Comparison of ENCODE assay signal across 12 mouse cellular contexts in the genomic region with DNA sequence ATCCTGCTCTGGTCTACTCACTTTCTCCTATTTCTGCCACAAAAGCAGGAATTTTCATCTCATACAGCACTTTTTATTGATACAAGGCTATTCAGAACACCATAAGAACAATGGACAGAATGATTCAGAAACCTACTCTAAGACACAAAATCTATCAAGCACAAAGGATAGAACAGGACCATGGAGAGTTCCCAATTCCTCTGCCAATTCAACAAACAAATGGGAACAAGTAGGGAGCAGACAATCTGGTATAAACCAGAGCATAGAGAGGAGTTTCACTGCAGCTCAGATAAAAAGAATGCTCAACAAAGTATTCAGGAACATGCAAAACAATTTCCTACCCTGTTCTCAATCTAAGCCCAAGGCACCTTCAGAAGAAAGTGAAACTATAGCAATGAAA.
DNase-seq lines count a peak whose midpoint lies in the region; ATAC-seq and TF ChIP-seq lines count a peak whose summit lies in the region.
"Had no signal": no experiment of that assay in that cellular context is flagged by ENCODE, and none has a peak within 500 bp of the region (broad histone marks: within the 10 kb centered on the region; RNA-seq: fewer than 3 reads in every experiment).

No protein-coding gene starts in this region.

- no peaks in the 10 kb centered on the region for H3K36me3 ChIP-seq in kidney, postnatal 0 days (ENCODE audit: insufficient read depth, low read length)
- H3K36me3 ChIP-seq in ES-E14 (ENCODE audit: control insufficient read depth, insufficient read depth, low read length, poor library complexity, severe bottlenecking) = no peaks in the 10 kb centered on the region
- H3K36me3 ChIP-seq in embryonic facial prominence, embryonic 14.5 days (ENCODE audit: control insufficient read depth, insufficient read depth, low read length) = no peaks in the 10 kb centered on the region
- H3K36me3 ChIP-seq: hindbrain, embryonic 12.5 days; limb, embryonic 13.5 days; stomach, embryonic 15.5 days had no signal

- H3K9me3 ChIP-seq in kidney, postnatal 0 days (replicated peaks; ENCODE audit: low read length) = no peaks in the 10 kb centered on the region
- no peaks in the 10 kb centered on the region for H3K9me3 ChIP-seq in ES-E14 (ENCODE audit: control insufficient read depth, insufficient read depth, low read depth, low read length)
- no peaks in the 10 kb centered on the region for H3K9me3 ChIP-seq in embryonic facial prominence, embryonic 14.5 days (ENCODE audit: control insufficient read depth, low read length)
- H3K9me3 ChIP-seq: hindbrain, embryonic 12.5 days; limb, embryonic 13.5 days; megakaryocyte, embryonic 14.5 days; stomach, embryonic 15.5 days had no signal

- H3K4me2 ChIP-seq in kidney, postnatal 0 days (ENCODE audit: low read length) = no peak overlapping the region
- no peak overlapping the region for H3K4me2 ChIP-seq in embryonic facial prominence, embryonic 14.5 days (ENCODE audit: low read depth, low read length)
- H3K4me2 ChIP-seq: hindbrain, embryonic 12.5 days; limb, embryonic 13.5 days; stomach, embryonic 15.5 days had no signal

- no peaks in the 10 kb centered on the region for H3K27me3 ChIP-seq in kidney, postnatal 0 days (ENCODE audit: insufficient read depth, low read length)
- no peaks in the 10 kb centered on the region for H3K27me3 ChIP-seq in embryonic facial prominence, embryonic 14.5 days (replicated peaks; ENCODE audit: control insufficient read depth, insufficient read depth, low read length)
- H3K27me3 ChIP-seq: hindbrain, embryonic 12.5 days; limb, embryonic 13.5 days; megakaryocyte, embryonic 14.5 days; stomach, embryonic 15.5 days had no signal

- H3K4me3 ChIP-seq in kidney, postnatal 0 days (replicated peaks; ENCODE audit: low read depth, low read length) = no peak overlapping the region
- no peak overlapping the region for H3K4me3 ChIP-seq in ES-E14 (ENCODE audit: insufficient read depth in 1 of 2, low read depth in 1 of 2, low read length in 2 of 2, poor library complexity in 1 of 2, severe bottlenecking in 1 of 2)
- no peak overlapping the region for H3K4me3 ChIP-seq in embryonic facial prominence, embryonic 14.5 days (ENCODE audit: low read depth, low read length)
- H3K4me3 ChIP-seq: hindbrain, embryonic 12.5 days; limb, embryonic 13.5 days; megakaryocyte, embryonic 14.5 days; stomach, embryonic 15.5 days had no signal

- DNase-seq in kidney, postnatal 0 days (ENCODE audit: low spot score) = peak; percentile 64
- no peak for DNase-seq in kidney, postnatal 4 days
- DNase-seq in 3T3-L1 (ENCODE audit: low read depth, low spot score) (peak; percentile 72), ES-E14 (ENCODE audit: low read depth, low spot score) (peak; percentile 59)
- DNase-seq in embryonic facial prominence, embryonic 14.5 days (ENCODE audit: low spot score) = peak; percentile 56
- DNase-seq in gastrocnemius, adult 8-10 months (ENCODE audit: low spot score in 2 of 2) = no peak
- DNase-seq: cerebellum, postnatal 10 days had no signal

- H3K27ac ChIP-seq in kidney, postnatal 0 days = no peak overlapping the region
- H3K27ac ChIP-seq in ES-E14 (ENCODE audit: insufficient read depth, low read depth, low read length, poor library complexity, severe bottlenecking) = no peak overlapping the region
- no peak overlapping the region for H3K27ac ChIP-seq in embryonic facial prominence, embryonic 14.5 days (replicated peaks; ENCODE audit: low read depth, low read length)
- H3K27ac ChIP-seq: hindbrain, embryonic 12.5 days; limb, embryonic 13.5 days; stomach, embryonic 15.5 days had no signal

- no peak for ATAC-seq in kidney, postnatal 0 days (replicated peaks; ENCODE audit: low FRiP score, low read depth)
- no peak for ATAC-seq in embryonic facial prominence, embryonic 14.5 days (ENCODE audit: low read depth)
- ATAC-seq in megakaryocyte, adult 5-6 weeks (ENCODE audit: poor library complexity, severe bottlenecking) = no peak

- no peak overlapping the region for H3K9ac ChIP-seq in kidney, postnatal 0 days (ENCODE audit: low read depth, low read length)
- H3K9ac ChIP-seq in ES-E14 (ENCODE audit: insufficient read depth, low read depth, low read length, poor library complexity, severe bottlenecking) = no peak overlapping the region
- no peak overlapping the region for H3K9ac ChIP-seq in embryonic facial prominence, embryonic 14.5 days (ENCODE audit: low read depth, low read length)
- H3K9ac ChIP-seq: hindbrain, embryonic 12.5 days; limb, embryonic 13.5 days; stomach, embryonic 15.5 days had no signal

- no peaks in the 10 kb centered on the region for H3K4me1 ChIP-seq in kidney, postnatal 0 days (replicated peaks; ENCODE audit: insufficient read depth, low read length)
- no peaks in the 10 kb centered on the region for H3K4me1 ChIP-seq in ES-E14 (ENCODE audit: control insufficient read depth in 2 of 2, insufficient read depth in 2 of 2, low read length in 2 of 2, poor library complexity in 1 of 2)
- no peaks in the 10 kb centered on the region for H3K4me1 ChIP-seq in embryonic facial prominence, embryonic 14.5 days (ENCODE audit: control insufficient read depth, insufficient read depth, low read length)
- H3K4me1 ChIP-seq: hindbrain, embryonic 12.5 days; limb, embryonic 13.5 days; megakaryocyte, embryonic 14.5 days; stomach, embryonic 15.5 days had no signal

- in situ Hi-C loops in ES-E14 (cut with MboI; ENCODE audit: low sequenced_read_pairs in 2 of 2, unreplicated experiment in 2 of 2) = no loop called here

- TF ChIP-seq CTCF in kidney, postnatal 0 days (IDR thresholded peaks at IDR 0.05; ENCODE audit: low read depth) = no peak

TF ChIP-seq in ES-E14, 5 proteins besides CTCF, POLR2A, EP300 and RAD21:
- TF ChIP-seq MAFK (IDR thresholded peaks at IDR 0.05; ENCODE audit: insufficient read depth, low read depth, low read length) (no peak), ZNF384 (IDR thresholded peaks at IDR 0.05; ENCODE audit: low read depth, low read length) (no peak), CHD2 (IDR thresholded peaks at IDR 0.05; ENCODE audit: low read depth, low read length) (no peak), HCFC1 (IDR thresholded peaks at IDR 0.05; ENCODE audit: borderline replicate concordance, insufficient read depth, low read length) (no peak), ZC3H11A (IDR thresholded peaks at IDR 0.05; ENCODE audit: borderline replicate concordance, low read depth, low read length) (no peak)

Comparison
In these comparisons a context has a peak if more than half of its experiments do, and no peak if none do; other contexts are left out.
1. DNase-seq: peak in kidney, postnatal 0 days (single experiment), 3T3-L1 (single experiment), ES-E14 (single experiment) and embryonic facial prominence, embryonic 14.5 days (single experiment); none in kidney, postnatal 4 days (0 of 2) and gastrocnemius, adult 8-10 months (0 of 2).